Mouse (Mus musculus) colon, adult 2 months (tissue): Measurements from ENCODE around the gene 4933428M09Rik. TPM values are rescaled to one million over a fixed set of nuclear protein-coding genes. Genes with fewer than 3 reads are reported as not detected.

Experiments used
- polyA plus RNA-seq: library from polyadenylated mRNA; depleted of rRNA; stranded (reverse); fragments of >200 nt; gene quantifications from 2 replicates; pipeline ENCODE4 v1.2.3, GENCODE M21; 2012; rRNA removed

Gene 4933428M09Rik
- polyA plus RNA-seq: not detected in 2 replicates

DNA sequence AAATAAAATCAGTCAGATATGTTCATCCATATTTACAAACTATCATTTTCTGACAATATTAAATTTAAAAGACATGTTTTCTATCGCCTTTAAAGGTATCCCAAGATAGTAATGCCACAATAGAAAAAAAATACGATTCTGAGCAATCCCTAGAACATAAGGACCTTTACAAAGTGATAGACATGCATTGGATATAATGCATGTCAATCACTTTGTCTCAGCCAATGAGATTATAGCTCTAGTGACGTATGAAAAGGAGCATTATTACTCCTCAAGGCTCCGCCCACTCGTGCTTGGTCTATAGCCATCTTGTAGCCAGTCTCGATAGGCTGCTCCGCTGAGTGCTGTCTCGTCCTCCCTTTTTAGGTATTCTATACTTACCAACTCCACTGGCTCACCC lies at the start of gene 4933428M09Rik:
TSS of gene 4933428M09Rik (plus strand) at position 301 of the 400 bp plus-strand sequence.

DNA sequence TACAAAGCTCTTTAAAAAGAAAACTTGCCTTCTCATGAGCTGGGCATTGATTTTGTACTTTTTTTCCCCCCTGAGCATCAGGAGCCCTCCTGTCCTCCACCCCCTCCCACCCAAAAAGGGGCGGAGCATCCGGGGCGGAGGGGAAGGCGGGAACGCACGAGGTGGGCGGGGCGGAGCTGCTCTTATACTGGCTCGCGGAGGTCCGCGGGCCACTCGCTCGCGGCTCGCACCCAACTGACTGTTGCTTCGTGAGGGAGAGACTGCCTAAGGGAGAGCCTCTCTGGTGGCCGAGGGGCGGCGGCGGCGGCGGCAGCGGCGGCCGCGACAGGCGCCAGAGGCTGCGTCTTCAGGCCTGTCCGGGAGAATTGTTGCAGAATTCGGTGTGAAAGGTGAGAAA lies 30.8 kb downstream of the 4933428M09Rik start, which contains the start of gene Mum1l1:
TSS of gene Mum1l1 (plus strand) at position 214 of the 397 bp plus-strand sequence.

Other genes with a start within 250 kb of the 4933428M09Rik start
- not detected in 2 replicates for gene Serpina7, start 94.0 kb upstream of the 4933428M09Rik start, polyA plus RNA-seq
- not detected in 2 replicates for gene 4930513O06Rik, start 93.0 kb upstream of the 4933428M09Rik start, polyA plus RNA-seq
- gene Mum1l1, start 30.8 kb downstream of the 4933428M09Rik start, polyA plus RNA-seq: not detected in 2 replicates
- not detected in 2 replicates for gene Trap1a, start 154.5 kb downstream of the 4933428M09Rik start, polyA plus RNA-seq